Mouse (Mus musculus): ENCODE results near the gene Srrm4. TPM values are rescaled to one million over a fixed set of nuclear protein-coding genes. Genes with fewer than 3 reads are reported as not detected.

The Srrm4 gene
- polyA plus RNA-seq, 1 experiment: 0.12 TPM

DNA sequence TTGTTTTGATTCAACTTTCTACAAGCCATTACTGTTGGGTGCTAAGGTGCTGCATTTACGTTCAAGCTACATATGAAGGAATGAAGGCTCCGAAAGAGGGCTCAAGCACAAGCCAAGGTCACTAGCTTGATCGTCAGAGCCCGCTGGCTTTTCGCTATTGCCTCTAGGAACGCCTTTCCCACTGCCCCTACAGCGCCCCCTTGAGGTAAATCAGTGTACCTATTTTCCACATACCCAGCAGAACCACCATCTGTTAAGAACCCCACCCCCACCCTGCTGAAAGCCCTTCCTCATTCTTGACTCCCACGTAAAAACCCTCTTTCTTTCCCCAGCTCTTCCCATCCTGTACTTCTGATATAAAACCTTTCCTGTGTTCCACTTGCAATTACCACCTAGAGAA, 35.0 kb downstream of the Srrm4 start:
- 42% methylated on average over 8 of the region's 8 CpGs for WGBS
- DNase-seq (ENCODE audit: low read depth, low spot score): no peak

DNA sequence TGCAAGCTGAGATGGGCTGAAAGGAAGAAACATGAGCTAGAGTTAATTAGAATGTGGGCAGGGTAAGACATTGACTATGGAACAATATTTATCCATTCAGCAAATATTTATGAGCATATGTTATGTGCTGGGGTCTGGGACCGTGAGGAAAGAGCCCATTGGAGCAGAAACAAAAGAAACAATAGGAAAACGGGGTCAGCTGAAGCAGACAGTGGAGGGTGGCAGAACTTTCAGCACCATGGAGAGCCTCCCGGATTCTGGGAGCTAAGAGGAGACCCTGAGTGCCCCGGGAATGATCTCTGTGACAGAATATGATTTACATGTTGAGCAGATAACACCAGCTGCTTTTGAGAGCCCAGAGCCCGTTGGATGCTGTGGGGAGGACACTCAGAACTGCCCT, 37.7 kb downstream of the Srrm4 start:
- 8% methylated on average over 5 of the region's 5 CpGs for WGBS
- no peak for DNase-seq (ENCODE audit: low read depth, low spot score)

DNA sequence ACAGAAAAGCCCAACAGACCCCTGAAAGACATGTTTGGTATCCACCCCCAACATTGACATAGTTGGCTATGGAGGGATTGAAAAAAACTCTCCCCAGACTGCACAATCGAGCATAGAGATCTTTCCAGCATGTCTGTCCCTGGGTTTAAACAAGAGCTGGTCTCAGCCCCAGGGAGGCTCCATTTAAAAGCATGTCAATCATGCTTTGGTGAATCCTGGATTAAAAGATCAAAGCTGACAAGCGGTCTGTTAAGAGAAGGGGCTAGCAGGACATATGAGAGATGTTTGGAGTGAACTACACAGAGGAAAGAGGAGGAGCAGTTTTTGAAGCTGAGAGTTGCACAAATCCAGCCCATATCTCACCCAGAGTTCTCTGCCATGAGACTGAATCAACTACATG, 38.5 kb downstream of the Srrm4 start:
- 58% methylated on average over 2 of the region's 2 CpGs for WGBS
- no peak for DNase-seq (ENCODE audit: low read depth, low spot score)

DNA sequence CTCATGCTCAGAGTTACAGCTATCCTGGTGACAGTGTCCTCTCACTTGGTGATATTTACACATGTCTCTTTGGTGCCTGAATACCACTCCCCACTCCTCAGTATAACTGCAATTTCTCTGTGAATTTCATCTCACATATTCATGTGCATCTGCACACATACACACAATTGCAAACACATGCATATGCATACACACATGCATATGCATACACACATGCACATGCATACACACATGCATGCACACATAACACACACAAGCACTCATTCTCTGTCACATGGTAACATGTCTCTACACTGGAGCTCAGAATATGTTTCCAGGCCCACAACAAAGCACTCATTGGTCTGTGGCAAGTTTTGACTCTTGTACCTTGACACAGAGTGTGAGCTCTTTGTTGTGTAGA, 39.0 kb downstream of the Srrm4 start:
- no peak for DNase-seq (ENCODE audit: low read depth, low spot score)

DNA sequence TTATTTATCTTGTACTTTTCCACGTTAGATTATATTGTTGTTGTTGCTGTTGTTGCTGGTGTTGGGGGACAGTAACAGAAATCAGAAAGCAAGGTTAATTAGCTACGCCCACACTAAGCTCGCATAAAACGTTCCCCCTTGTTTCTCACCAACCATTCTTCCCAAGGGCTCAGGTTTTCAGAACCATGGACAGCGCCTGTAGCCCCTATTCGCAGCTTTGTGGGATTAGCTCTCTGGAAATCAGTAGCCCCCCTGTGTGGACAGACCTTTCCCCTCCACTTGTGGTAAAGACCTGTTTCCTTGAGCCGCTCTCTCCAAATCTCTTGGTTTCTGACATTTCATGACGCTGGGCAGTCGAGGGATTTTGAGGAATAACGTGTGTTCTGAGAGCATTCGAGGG, 45.9 kb downstream of the Srrm4 start:
- no peak for DNase-seq (ENCODE audit: low read depth, low spot score)
- WGBS: 40% methylated on average over 11 of the region's 11 CpGs

DNA sequence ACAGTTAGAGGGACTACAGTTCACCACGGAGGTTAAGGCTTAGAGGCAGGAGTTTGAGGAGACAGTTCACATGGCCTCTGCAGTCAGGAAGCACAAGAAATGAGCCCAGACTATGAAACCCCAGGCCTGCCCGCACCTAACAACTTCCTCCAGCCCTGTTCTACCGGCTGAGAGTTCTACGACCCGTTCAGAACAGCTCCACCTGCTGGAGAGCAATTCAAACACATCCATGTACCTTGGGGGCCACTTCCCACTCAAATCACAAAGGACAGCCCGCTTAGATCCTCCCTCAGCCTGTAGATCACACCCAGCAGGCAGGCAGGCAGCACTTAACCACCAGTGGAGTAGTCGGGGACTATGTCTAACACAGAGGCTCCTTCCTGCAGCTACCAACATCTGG, 49.3 kb downstream of the Srrm4 start:
- WGBS: 54% methylated on average over 7 of the region's 7 CpGs
- no peak for DNase-seq (ENCODE audit: low read depth, low spot score)

DNA sequence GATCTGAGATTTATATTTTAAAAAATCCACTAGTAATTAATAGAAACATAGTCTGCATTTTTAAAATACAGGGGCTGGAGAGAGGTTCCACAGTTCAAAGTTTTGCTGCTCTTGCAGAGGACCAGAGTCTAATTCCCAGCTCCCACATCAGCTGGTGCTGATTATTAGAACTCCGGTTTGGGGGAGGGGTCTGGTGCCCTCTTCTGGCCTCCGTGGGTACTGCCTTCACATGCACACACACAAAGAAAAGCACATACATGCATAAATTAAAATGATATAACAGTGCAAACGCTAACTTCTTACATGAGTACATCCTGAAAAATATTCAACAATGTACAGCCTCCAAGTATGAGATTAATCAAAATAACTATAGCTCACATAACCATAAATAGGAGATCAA, 50.5 kb downstream of the Srrm4 start:
- WGBS: 77% methylated on average over 3 of the region's 3 CpGs
- no peak for DNase-seq (ENCODE audit: low read depth, low spot score)

DNA sequence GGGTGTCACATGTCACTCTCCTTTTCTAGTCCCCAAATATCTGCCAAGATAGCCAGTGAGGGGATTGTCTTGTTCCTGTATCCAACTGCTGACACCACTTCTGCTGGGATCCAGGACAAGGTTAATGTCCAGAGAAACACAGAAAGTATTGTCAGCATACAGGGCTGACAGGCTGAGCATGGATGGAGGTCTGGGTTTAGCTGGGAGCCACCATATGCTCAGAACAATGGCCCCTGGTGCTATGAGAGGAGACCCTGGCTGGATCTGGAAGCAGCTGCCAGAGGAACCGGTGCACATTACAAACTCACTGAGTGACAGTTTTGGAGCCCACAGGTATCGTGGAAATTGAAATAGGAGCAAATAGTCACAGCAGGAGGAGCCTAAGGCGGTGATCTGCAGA, 52.3 kb downstream of the Srrm4 start:
- DNase-seq (ENCODE audit: low read depth, low spot score): no peak
- WGBS: 67% methylated on average over 3 of the region's 3 CpGs

DNA sequence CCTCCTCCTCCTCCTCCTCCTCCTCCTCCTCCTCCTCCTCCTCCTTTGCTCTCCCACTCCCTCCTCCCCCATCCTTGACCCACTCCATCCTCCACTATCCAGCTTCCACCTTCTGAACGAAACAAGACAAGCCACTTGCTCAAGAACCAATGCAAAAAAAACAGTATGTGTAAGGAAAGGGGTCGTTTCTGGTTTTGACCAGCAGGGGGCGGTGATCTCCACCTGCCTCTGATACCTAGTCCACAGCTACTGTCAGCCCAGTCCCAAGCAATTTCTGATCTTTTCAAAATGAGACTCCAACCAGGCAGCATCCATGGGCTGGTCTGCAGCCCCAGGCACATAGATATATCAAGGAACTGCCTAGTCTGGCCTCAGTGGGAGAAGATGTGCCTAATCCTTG, 53.1 kb downstream of the Srrm4 start:
- DNase-seq (ENCODE audit: low read depth, low spot score): no peak
- 62% methylated on average over 3 of the region's 3 CpGs for WGBS

DNA sequence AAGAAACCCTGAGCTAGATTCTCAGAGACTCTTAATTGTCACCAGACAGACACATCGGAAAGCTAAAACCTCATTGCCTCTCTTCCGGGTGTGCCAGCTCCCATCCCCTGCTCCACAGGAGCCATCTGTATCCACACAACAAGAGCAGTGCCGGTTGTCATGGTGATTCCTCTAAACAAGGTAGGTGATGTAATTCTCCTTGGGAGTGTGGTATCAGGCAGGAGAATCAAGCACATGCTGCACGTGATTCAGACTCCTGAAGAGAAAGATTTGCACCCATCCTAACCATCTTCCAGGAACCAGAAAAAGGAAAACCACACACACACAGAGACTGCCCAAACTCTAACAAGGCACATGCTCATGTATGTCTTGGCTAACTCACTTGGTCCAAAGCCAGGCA, 65.3 kb downstream of the Srrm4 start:
- DNase-seq (ENCODE audit: low read depth, low spot score): no peak
- WGBS: 59% methylated on average over 4 of the region's 4 CpGs

DNA sequence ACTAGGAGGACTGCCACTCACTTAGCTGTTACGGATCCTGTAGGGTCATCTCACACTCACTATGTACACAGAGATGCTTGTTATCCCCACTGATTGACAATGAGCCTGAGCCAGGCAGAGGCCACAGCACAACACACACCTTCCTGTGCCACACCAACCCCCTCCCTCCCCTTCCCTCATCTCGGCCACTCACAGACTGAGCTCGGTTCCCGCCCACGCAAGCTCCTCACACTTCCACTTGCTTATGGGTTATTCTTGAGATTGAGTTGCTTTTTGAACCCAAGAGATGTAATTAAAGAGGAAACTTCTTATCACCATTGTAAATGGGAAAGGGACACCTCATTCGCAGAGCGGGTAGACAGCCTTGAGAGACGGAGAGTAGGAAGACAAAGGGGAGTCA, 66.3 kb downstream of the Srrm4 start:
- WGBS: 75% methylated on average over 8 of the region's 8 CpGs
- no peak for DNase-seq (ENCODE audit: low read depth, low spot score)

DNA sequence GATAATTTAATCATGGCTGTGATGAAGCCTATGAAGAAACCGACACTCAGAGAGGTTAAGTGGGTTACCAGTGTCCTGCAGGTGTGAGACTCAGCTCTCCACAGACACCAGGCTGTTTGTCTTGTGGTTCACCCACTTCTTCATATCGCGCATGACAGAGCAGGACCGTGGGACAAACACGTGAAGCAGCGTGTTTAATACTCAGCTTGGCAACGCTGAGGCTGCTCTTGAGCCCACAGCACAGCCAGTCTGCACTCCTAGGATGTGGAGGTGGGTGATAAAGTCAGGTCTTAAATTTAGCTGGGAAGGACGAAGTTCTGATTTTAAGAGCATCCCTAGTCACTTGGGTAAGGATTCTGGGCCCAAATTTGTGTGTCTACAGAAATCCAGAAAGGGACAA, 68.1 kb downstream of the Srrm4 start:
- no peak for DNase-seq (ENCODE audit: low read depth, low spot score)
- WGBS: 78% methylated on average over 8 of the region's 8 CpGs

DNA sequence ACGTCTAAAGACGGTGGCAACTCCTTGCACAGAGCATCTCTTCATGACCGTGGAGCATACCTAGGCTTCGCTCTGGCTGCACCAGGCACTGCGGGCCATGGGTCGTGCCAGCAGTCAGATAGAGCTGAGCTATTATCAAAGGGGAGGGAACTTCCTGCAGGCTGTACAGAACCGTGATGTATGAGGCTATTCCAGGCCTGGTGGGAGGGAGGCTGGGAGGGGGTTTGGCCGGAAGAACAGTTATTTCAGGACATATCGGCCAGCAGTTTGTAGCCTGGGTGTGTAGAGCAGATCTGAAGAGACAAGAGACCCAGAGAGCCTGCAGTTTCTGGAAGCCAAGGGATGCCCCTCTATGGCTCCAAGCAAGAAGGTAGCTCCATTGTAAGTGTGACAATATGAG, 68.5 kb downstream of the Srrm4 start:
- no peak for DNase-seq (ENCODE audit: low read depth, low spot score)
- 63% methylated on average over 9 of the region's 9 CpGs for WGBS

DNA sequence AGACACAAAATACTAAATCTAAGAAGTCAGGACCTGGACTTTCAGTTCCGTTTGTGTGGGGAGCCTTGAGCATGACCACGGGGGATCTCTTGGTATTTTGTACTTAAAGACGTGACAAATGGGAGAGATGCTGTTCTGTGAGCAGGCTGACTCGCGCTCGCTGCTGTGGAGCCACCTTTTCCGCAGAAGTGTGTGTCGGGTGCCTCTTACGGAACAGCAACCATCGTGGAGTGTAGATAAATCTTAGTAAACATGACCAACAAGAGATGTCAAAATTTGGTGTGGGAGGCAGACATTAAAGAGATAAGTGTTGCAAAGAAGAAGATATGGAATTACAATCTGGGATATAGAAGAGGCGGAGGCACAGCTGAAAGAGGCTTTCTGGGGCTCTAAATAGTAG, 69.3 kb downstream of the Srrm4 start:
- WGBS: 79% methylated on average over 11 of the region's 11 CpGs
- no peak for DNase-seq (ENCODE audit: low read depth, low spot score)

DNA sequence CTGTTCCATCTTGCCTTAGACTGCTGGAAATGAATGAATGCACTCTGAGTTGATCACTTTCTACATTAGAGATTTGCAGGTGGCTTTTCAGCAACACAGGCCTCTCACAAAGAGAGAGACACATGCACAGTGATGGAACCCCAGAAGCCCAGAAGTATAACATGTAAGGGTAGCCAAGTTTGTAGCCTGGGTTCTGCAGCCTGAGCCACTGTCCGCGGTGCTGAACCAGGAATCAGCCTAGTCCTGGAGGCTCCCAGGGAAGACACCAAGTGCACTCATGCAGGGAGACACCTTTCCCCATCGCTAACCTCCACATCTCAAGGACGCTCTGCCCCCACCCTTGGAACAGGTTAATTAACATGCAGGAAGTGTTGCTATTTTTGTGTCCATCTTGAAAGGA, 73.6 kb downstream of the Srrm4 start:
- DNase-seq (ENCODE audit: low read depth, low spot score): no peak
- 27% methylated on average over 4 of the region's 4 CpGs for WGBS

DNA sequence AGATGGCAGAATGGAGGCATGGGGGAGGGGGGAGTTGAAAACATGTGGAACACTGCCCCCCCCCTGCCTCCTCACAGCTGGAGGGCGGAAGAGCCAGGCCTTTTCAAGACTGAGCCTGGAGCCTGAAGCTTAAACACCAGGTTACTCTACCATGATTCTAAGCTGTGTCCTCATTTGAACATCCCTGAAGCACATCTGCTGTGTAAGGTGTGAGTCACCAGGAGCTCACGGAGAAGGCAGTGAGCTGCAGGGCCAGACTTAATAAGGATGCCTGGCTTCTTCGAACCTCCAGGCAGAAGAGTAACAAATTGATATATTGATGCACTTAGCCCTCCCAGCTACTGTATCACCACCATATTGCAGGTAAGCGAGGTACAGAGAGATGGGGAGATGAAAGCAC, 79.5 kb downstream of the Srrm4 start:
- DNase-seq (ENCODE audit: low read depth, low spot score): no peak
- 60% methylated on average over 4 of the region's 4 CpGs for WGBS

DNA sequence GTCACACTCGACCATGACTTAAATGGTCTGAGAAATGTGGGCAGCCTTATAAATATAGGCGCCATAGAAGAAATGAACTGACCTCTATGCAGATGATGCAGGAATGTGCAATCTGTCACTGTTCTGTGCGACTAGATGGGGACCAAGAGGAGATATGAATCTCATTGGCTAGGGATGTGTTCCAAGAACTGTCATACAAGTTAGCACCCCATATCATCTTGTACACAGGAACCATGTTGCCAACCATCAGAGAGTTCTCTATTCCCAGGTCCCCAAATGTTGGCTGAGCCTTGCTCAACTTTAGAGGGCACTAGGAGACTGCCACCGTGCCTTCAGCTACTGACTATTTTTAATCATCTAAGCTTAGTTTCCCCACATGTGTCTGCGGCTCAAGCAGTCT, 81.4 kb downstream of the Srrm4 start:
- no peak for DNase-seq (ENCODE audit: low read depth, low spot score)
- 74% methylated on average over 5 of the region's 5 CpGs for WGBS

DNA sequence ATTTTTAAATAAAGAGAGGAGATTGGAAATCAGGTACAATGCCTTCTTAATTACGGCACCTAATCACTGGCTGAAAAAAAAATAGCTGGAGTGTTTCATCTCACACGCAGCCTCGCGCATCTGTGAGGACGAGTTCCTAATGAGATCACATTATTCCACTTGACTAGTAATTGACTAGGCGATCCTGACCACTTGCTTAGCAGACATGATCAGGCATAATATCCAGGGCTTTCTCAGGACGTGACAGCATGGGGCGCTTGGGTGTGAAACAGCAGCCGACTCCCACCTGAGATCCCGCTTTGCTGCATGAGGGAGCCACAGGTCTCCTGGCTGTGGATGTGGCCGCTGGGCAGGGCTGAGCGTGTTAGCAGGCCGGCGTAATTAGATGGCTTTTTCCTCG, 90.3 kb downstream of the Srrm4 start:
- WGBS: 66% methylated on average over 15 of the region's 15 CpGs
- no peak for DNase-seq (ENCODE audit: low read depth, low spot score)

DNA sequence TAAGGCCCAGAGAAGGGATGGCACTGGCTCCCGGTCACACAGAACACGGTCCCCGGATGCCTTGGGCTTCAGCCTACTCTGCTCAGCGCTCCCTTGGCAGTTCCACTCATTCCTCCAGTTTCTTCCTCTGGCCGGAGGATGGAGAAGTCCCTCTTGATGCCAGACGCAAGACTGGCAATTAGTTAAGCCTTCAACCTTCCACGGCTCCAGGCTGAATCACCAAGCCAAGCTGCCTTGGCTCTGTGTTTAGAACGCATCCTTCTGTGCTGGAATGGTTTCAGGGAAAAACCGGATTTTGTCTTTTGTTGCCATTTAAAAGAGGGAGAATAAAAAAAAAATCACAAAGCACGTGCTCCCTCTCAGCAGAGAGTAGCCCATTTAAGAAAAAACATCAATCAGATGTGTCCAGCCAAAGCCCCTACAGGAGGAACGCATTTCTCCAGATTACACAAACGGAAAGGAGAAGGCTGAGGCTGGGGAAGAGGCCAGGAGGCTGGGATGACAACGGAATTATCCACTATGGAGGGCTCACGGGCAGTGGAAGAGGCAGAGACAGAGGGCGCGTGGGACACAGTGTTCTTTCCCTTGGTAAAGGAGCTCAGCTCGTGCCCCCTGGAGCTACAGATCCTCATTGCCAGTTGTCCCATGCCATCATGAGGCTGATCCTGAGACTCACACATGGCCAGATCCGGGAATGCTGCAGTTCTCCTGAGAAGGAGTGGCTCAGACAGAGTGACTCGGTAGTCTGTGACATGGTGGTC, 92.6 kb downstream of the Srrm4 start:
- 80% methylated on average over 19 of the region's 19 CpGs for WGBS
- DNase-seq (ENCODE audit: low read depth, low spot score): no peak

DNA sequence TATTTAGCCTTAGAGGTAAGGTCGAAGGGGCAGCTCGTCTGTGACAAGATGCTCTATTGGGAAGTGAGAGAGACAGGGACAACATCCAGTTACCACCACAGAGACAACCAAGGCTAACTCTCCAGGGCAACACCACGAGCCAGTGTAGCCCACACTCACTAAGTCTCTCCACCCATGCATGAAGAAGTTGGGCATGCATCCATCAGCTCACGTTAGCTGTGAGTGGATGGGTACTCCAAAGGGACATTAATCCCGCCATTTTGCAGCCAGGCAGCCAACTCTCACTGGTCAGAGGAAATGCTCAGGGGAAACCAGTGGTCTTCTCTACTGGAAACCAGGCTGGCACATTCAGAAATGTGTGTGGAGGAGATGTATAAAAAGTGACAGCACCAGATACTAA, 93.8 kb downstream of the Srrm4 start:
- no peak for DNase-seq (ENCODE audit: low read depth, low spot score)
- 84% methylated on average over 5 of the region's 5 CpGs for WGBS

DNA sequence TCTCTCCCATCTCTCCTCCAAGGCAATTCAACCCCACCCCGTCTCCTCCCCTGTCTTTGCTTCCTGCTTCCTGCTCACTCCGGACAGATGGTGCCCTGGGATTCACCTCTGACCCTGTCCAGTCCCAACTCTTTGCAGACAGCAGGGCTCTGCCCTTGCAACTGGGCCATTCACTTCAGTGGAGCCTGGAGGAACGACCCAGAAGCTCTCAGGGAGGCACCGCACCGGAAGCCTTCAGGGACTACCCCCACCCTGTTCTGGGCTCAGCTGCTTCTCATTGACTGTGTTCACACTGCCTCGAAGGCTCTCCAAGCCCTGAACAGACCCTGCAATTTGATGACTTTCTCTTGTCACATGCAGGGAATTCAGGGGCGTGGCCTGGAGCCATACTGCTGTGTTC, 94.4 kb downstream of the Srrm4 start:
- 24% methylated on average over 7 of the region's 7 CpGs for WGBS
- DNase-seq (ENCODE audit: low read depth, low spot score): no peak

DNA sequence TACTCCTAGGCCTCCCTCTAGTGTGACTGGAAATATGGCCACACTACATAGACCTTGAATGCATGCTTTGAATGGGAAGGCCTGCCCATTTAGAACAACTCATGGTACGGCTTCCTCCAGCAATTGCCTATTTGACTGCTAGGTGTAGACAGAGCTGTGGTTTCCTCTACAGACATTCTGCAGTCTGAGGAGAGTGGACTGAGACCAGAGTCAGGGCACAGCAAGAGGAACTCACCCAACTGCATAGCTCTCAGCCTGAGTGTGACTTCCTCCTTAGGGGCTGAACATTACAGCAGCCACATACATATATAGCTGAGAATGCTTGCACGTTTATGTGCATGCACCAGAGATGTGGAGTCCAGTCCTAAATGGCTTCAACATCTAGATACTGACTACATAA, 94.9 kb downstream of the Srrm4 start:
- 70% methylated on average over 2 of the region's 2 CpGs for WGBS
- no peak for DNase-seq (ENCODE audit: low read depth, low spot score)

Data from large intestine, adult 2 months (tissue).